Mouse (Mus musculus) liver (tissue): ENCODE results near the gene Msrb3.

Experiments used
- DNase-seq: peaks from one replicate; pipeline ENCODE4 v3.0.0-alpha.2; 2020; ENCODE audit warnings: mixed read lengths

Msrb3 gene

GRCm38 (mm10) chr10:120898785-120899762, at the start of gene Msrb3:
TSS of gene Msrb3 (minus strand) at chr10:120899101.
- peak; percentile 67 for DNase-seq

GRCm38 (mm10) chr10:120948461-120948860, 49.6 kb upstream of the Msrb3 start:
- DNase-seq, result no peak

GRCm38 (mm10) chr10:120947842-120948241, 48.9 kb upstream of the Msrb3 start:
- DNase-seq, result no peak

- no peak for DNase-seq
Observed at GRCm38 (mm10) chr10:120946847-120947246, 47.9 kb upstream of the Msrb3 start.

GRCm38 (mm10) chr10:120938904-120939208, 40.0 kb upstream of the Msrb3 start:
- DNase-seq, result no peak

- DNase-seq, result peak; percentile 50
Observed at GRCm38 (mm10) chr10:120938077-120938903, 39.4 kb upstream of the Msrb3 start.

GRCm38 (mm10) chr10:120929536-120929935, 30.6 kb upstream of the Msrb3 start:
- DNase-seq, result no peak

GRCm38 (mm10) chr10:120928183-120928582, 29.3 kb upstream of the Msrb3 start:
- no peak for DNase-seq

GRCm38 (mm10) chr10:120926156-120926555, 27.3 kb upstream of the Msrb3 start:
- no peak for DNase-seq

- no peak for DNase-seq
Observed at GRCm38 (mm10) chr10:120921501-120921900, 22.6 kb upstream of the Msrb3 start.

GRCm38 (mm10) chr10:120920604-120921003, 21.7 kb upstream of the Msrb3 start:
- no peak for DNase-seq

GRCm38 (mm10) chr10:120916250-120916649, 17.3 kb upstream of the Msrb3 start:
- DNase-seq, result no peak

GRCm38 (mm10) chr10:120914948-120915631, 16.2 kb upstream of the Msrb3 start:
- DNase-seq, result no peak

GRCm38 (mm10) chr10:120914286-120914685, 15.4 kb upstream of the Msrb3 start:
- DNase-seq, result no peak

GRCm38 (mm10) chr10:120913796-120914195, 14.9 kb upstream of the Msrb3 start:
- DNase-seq, result no peak

GRCm38 (mm10) chr10:120911971-120912370, 13.1 kb upstream of the Msrb3 start:
- no peak for DNase-seq

GRCm38 (mm10) chr10:120908776-120909574, 10.1 kb upstream of the Msrb3 start:
- DNase-seq, result no peak

GRCm38 (mm10) chr10:120904676-120905075, 5.8 kb upstream of the Msrb3 start:
- DNase-seq, result no peak

GRCm38 (mm10) chr10:120903843-120904468, 5.1 kb upstream of the Msrb3 start:
- DNase-seq, result peak; percentile 61

GRCm38 (mm10) chr10:120901746-120902145, 2.8 kb upstream of the Msrb3 start:
- DNase-seq, result no peak

GRCm38 (mm10) chr10:120900096-120900495, 1.2 kb upstream of the Msrb3 start:
- no peak for DNase-seq

GRCm38 (mm10) chr10:120898357-120898756, 544 bp downstream of the Msrb3 start:
- no peak for DNase-seq
